ENCODE assay signal across 8 mouse cellular contexts in genomic region chr2:113216105-113216745, GRCm38 (mm10). TPM values are rescaled to one million over a fixed set of nuclear protein-coding genes. Genes with fewer than 3 reads are reported as not detected.
DNase-seq lines count a peak whose midpoint lies in the region; ATAC-seq and TF ChIP-seq lines count a peak whose summit lies in the region.

No protein-coding gene starts in this region.

- peak overlapping the region; percentile 89 for H3K4me2 ChIP-seq in lung, embryonic 15.5 days
- peak overlapping the region; percentile 86 for H3K4me2 ChIP-seq in embryonic facial prominence, embryonic 11.5 days (ENCODE audit: low read depth, low read length)
- H3K4me2 ChIP-seq in intestine, embryonic 16.5 days (ENCODE audit: low read depth, low read length) = peak overlapping the region; percentile 85

- no peak overlapping the region for H3K27ac ChIP-seq in lung, embryonic 15.5 days
- H3K27ac ChIP-seq in embryonic facial prominence, embryonic 11.5 days (replicated peaks; ENCODE audit: low read depth, low read length) = no peak overlapping the region
- H3K27ac ChIP-seq in intestine, embryonic 16.5 days (ENCODE audit: low read length) = no peak overlapping the region
- no peak overlapping the region for H3K27ac ChIP-seq in olfactory bulb, adult 2 months (ENCODE audit: insufficient read depth, low read depth, low read length)

- TF ChIP-seq CTCF in lung, adult 2 months (IDR thresholded peaks at IDR 0.05; ENCODE audit: insufficient read depth, low read length) = no peak
- no peak for TF ChIP-seq CTCF in olfactory bulb, adult 2 months (IDR thresholded peaks at IDR 0.05; ENCODE audit: insufficient read depth, low read depth, low read length)

- peak overlapping the region; percentile 47 for H3K4me3 ChIP-seq in lung, embryonic 15.5 days
- no peak overlapping the region for H3K4me3 ChIP-seq in lung, adult 2 months (replicated peaks; ENCODE audit: extremely low read depth, low read depth, low read length)
- H3K4me3 ChIP-seq in embryonic facial prominence, embryonic 11.5 days (ENCODE audit: low read depth, low read length) = peak overlapping the region; percentile 54
- H3K4me3 ChIP-seq in intestine, embryonic 16.5 days (ENCODE audit: low read length) = peak overlapping the region; percentile 52
- H3K4me3 ChIP-seq in olfactory bulb, adult 2 months (ENCODE audit: insufficient read depth, low read depth, low read length) = peak overlapping the region; percentile 58

- 3% methylated on average over 23 of the region's 23 CpGs for WGBS in lung, embryonic 15.5 days
- WGBS in lung, adult 2 months = 6% methylated on average over 23 of the region's 23 CpGs
- 3% methylated on average over 23 of the region's 23 CpGs for WGBS in embryonic facial prominence, embryonic 11.5 days
- WGBS in intestine, embryonic 16.5 days = 6% methylated on average over 23 of the region's 23 CpGs
- WGBS in olfactory bulb, adult 2 months = 3% methylated on average over 23 of the region's 23 CpGs

- no peak for TF ChIP-seq POLR2A in lung, adult 2 months (IDR thresholded peaks at IDR 0.05; ENCODE audit: borderline replicate concordance, extremely low read depth, low read depth, low read length)
- TF ChIP-seq POLR2A in olfactory bulb, adult 2 months (IDR thresholded peaks at IDR 0.05; ENCODE audit: insufficient read depth, low read depth, low read length) = no peak

- intact Hi-C loops in gastrocnemius, postnatal 14 days (cut with DNase I; ENCODE audit: low total_unique reads) = no loop called here

- peaks cover 48% of the 10 kb centered on the region for H3K27me3 ChIP-seq in lung, embryonic 15.5 days
- H3K27me3 ChIP-seq in embryonic facial prominence, embryonic 11.5 days (ENCODE audit: control insufficient read depth, insufficient read depth, low read length) = peaks cover 13% of the 10 kb centered on the region
- peaks cover 21% of the 10 kb centered on the region for H3K27me3 ChIP-seq in intestine, embryonic 16.5 days (replicated peaks; ENCODE audit: control insufficient read depth, insufficient read depth, low read length)

- no peak for DNase-seq in lung, adult 2 months
- peak; percentile 4 for DNase-seq in embryonic facial prominence, embryonic 11.5 days (ENCODE audit: low spot score)
- DNase-seq in gastrocnemius, postnatal 14 days = no peak
- no peak for DNase-seq in gastrocnemius, adult 8-10 months (ENCODE audit: low spot score in 2 of 2)
- no peak for DNase-seq in adipocyte (ENCODE audit: low spot score)

- no peaks in the 10 kb centered on the region for H3K4me1 ChIP-seq in lung, embryonic 15.5 days
- no peaks in the 10 kb centered on the region for H3K4me1 ChIP-seq in lung, adult 2 months (ENCODE audit: control insufficient read depth, insufficient read depth, low read length)
- no peaks in the 10 kb centered on the region for H3K4me1 ChIP-seq in embryonic facial prominence, embryonic 11.5 days (ENCODE audit: control insufficient read depth, insufficient read depth, low read length)
- no peaks in the 10 kb centered on the region for H3K4me1 ChIP-seq in intestine, embryonic 16.5 days (ENCODE audit: control insufficient read depth, insufficient read depth, low read length)
- H3K4me1 ChIP-seq in olfactory bulb, adult 2 months (ENCODE audit: control insufficient read depth, insufficient read depth, low read length) = 0 out of 2 replicates have a peak, but pooled peaks cover 7% of the 10 kb centered on the region

- peak overlapping the region; percentile 23; the same call in 1 of the 2 replicates for H3K9ac ChIP-seq in lung, embryonic 15.5 days
- H3K9ac ChIP-seq in embryonic facial prominence, embryonic 11.5 days (replicated peaks; ENCODE audit: low read length) = peak overlapping the region; percentile 56
- H3K9ac ChIP-seq in intestine, embryonic 16.5 days (ENCODE audit: low read depth, low read length) = peak overlapping the region; percentile 52

- H3K9me3 ChIP-seq in lung, embryonic 15.5 days = no peaks in the 10 kb centered on the region
- no peaks in the 10 kb centered on the region for H3K9me3 ChIP-seq in embryonic facial prominence, embryonic 11.5 days (replicated peaks; ENCODE audit: control insufficient read depth, low read length)
- H3K9me3 ChIP-seq in intestine, embryonic 16.5 days (ENCODE audit: control insufficient read depth, low read length) = no peaks in the 10 kb centered on the region

- no peaks in the 10 kb centered on the region for H3K36me3 ChIP-seq in lung, embryonic 15.5 days
- H3K36me3 ChIP-seq in embryonic facial prominence, embryonic 11.5 days (replicated peaks; ENCODE audit: control insufficient read depth, insufficient read depth, low read depth, low read length) = no peaks in the 10 kb centered on the region
- H3K36me3 ChIP-seq in intestine, embryonic 16.5 days (ENCODE audit: control insufficient read depth, insufficient read depth, low read length) = no peaks in the 10 kb centered on the region

- no peak for ATAC-seq in lung, embryonic 15.5 days (ENCODE audit: borderline replicate concordance, extremely low read depth, low FRiP score, low TSS enrichment)
- no peak for ATAC-seq in embryonic facial prominence, embryonic 11.5 days (replicated peaks; ENCODE audit: insufficient number of reproducible peaks, low FRiP score, low TSS enrichment, low read depth)
- ATAC-seq in intestine, embryonic 16.5 days = peak; percentile 34; the same call in 1 of the 2 replicates

RNA-seq across cellular contexts. Expression of gene Ryr3, which starts 0.7 kb away (rescaled TPM):
- 2.2 and 2.4 TPM in 2 replicates for polyA plus RNA-seq in lung, embryonic 15.5 days (2015; fragmentation: Nextera tagmentation; extraction: Ambion mirVana)
- polyA plus RNA-seq in lung, adult 2 months (2012; rRNA removed) = 0.55 and 0.79 TPM in 2 replicates
- 0.50 and 1.4 TPM in 2 replicates for polyA plus RNA-seq in embryonic facial prominence, embryonic 11.5 days (2014; fragmentation: Nextera tagmentation; extraction: Ambion mirVana)
- polyA plus RNA-seq in intestine, embryonic 16.5 days (2015; fragmentation: Nextera tagmentation; extraction: Ambion mirVana) = 1.2 and 1.5 TPM in 2 replicates
- not detected in 2 replicates for polyA plus RNA-seq in olfactory bulb, adult 2 months (2012; ENCODE audit: insufficient read depth, insufficient read length, low replicate concordance, missing spikeins)
- 1 to 10 TPM; 2.4 to 2.6 TPM for total RNA-seq in gastrocnemius, postnatal 14 days (2021)
- under 1 TPM; 0.19 to 0.44 (median 0.37) TPM for total RNA-seq in gastrocnemius, adult 8-10 months (2022)
